Mouse (Mus musculus) retina, postnatal 1 day (tissue): ENCODE measurements at regions not wholly inside any gene's neighbourhood (a gene's known extent, or its start where the extent isn't known, plus 50 kb on each side); places are given as distances from the start of the nearest gene placed in this dataset.
A peak's percentile ranks its signal among the peaks of the same experiment; 100 is the strongest.
"Not testable (repeated sequence)": the region's sequence is repeated elsewhere in the genome, so short reads cannot be mapped to it uniquely, and the experiment has no call there.

Experiments
- DNase-seq: peaks from one replicate; pipeline ENCODE4 v3.0.0-alpha.2; 2012

- DNase-seq, result no peak
Measured at GRCm38 (mm10) chr14:54148121-54148520, 105.8 kb downstream of the Dad1 start.

DNA sequence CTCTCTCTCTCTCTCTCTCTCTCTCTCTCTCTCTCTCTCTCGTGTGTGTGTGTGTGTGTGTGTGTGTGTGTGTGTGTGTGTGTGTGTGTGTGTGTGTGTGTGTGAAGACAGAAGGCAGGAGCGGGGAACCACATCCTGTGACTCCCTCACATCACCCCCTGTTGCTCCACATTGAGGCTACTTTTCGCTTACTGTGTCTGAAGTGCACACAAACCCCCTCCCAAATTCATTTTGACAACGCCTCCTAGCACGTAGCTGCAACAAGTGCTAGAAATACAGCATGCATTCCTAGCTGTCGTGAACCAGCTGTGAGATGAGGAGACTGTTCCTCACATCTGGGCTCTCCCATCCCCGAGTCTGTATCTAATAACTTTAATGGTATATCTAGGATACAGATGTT is 106.4 kb downstream of the Dad1 start:
- no peak for DNase-seq

- peak; percentile 36 for DNase-seq
Measured at GRCm38 (mm10) chr14:54145743-54146741, 107.9 kb downstream of the Dad1 start.

DNA sequence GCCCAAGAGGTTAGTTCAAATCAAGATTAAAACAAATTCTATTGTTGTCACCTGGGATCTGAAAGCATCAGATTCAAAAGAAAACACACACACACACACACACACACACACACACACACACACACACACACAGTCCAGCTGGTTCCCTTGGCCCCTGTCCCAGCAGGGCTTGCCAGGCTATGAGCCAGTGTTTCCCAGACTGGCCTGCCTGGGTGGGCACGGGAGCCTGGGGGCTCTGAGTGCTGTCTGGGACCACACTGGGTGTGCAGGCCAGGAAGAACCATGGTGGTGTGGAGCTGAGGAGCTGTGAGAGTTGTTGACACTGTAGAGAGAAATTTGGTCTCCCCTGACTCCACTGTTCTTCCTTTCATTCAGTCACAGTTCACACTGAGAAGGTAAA is 110.1 kb downstream of the Dad1 start:
- DNase-seq, result peak; percentile 17

- no peak for DNase-seq
Measured at GRCm38 (mm10) chr14:54138288-54138687, 115.6 kb downstream of the Dad1 start.

DNA sequence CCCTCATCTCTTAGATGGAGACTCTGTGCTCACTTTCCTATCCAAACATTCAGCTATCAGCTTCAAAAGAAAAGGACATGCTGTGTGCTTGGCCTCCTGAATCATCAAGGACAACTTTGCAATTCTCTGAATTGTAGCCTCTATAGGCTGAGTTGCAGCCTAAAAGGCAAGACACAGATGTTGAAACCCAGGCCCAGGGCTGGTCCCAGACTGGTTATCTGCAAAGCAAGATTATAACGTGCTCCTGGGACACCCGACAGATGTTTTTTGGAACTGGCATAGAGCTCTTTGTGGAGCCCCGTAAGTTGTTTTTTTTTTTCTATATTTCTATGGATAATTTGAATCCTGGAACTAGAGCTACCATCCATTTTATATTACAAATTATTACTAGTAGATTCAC is 117.4 kb downstream of the Dad1 start:
- no peak for DNase-seq

DNA sequence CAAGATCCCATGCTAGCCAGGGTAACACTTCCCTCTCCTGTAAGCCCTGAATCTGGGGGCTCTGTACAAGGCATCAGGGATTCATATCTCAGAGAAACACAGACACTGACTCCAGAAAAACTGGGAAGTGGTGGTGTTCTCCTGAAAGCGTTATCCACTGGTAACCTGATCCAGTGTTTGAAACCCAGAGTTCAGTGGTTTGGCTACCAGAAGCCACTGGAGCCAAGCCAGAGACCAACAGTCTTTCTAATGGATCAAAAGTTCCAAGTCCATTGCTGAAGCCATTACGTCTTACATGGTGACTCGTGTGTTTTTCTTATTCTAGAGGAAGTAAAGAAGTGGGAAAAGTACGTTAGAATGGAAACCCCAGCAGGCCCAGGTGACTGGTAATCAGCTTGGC is 125.6 kb downstream of the Dad1 start:
- DNase-seq, result no peak

- DNase-seq, result no peak
Measured at GRCm38 (mm10) chr14:54125510-54125909, 128.4 kb downstream of the Dad1 start.

- DNase-seq, result no peak
Measured at GRCm38 (mm10) chr14:54121973-54122372, 131.9 kb downstream of the Dad1 start.

- DNase-seq, result no peak
Measured at GRCm38 (mm10) chr14:54121340-54121739, 132.6 kb downstream of the Dad1 start.

DNA sequence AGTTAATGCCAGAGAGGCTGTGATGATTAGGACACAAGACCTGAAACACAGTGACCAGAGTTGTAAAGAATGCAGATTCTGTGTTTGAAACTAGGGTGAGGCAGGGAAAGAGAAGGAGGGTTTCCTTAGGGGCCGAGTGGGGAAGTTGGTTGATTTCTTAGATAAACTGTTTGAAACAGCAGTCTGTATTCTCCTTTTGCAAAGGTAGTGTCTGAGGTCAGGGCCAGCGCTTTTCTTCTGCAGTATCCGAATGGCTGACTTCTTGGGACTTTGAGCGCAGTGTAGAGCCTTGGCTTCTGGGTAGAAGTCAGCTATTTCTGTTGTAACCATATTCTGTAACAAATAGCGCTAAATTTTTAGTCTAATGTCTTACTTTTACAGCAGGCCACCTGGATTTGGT is 133.7 kb downstream of the Dad1 start:
- no peak for DNase-seq

- not testable (repeated sequence) for DNase-seq
Measured at GRCm38 (mm10) chr14:54117607-54118006, 136.3 kb downstream of the Dad1 start.

- peak; percentile 71 for DNase-seq
Measured at GRCm38 (mm10) chr14:54113216-54113615, 140.7 kb downstream of the Dad1 start.

GRCm38 (mm10) chr14:54110971-54111370 is 142.9 kb downstream of the Dad1 start:
- DNase-seq, result no peak

DNA sequence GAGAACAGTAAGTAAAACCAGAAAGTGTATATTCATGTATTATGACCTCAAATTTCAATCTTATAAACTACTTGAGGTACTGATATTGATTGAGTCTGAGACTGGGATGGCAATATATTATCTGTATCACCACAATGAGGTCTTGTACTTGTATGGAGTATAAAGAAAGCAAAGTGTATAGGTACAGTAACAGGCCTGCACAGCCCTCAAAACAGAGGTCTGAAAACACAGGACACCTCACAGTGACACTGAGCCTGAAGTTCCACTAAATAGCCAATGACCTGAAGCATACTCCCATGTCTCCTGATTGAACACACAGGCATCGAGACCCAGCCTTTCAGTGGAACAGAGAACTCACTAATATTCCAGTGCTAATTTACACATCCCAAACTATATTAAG is 144.8 kb downstream of the Dad1 start:
- DNase-seq, result no peak

- peak; percentile 65 for DNase-seq
Measured at GRCm38 (mm10) chr14:54108311-54109074, 145.4 kb downstream of the Dad1 start.

DNA sequence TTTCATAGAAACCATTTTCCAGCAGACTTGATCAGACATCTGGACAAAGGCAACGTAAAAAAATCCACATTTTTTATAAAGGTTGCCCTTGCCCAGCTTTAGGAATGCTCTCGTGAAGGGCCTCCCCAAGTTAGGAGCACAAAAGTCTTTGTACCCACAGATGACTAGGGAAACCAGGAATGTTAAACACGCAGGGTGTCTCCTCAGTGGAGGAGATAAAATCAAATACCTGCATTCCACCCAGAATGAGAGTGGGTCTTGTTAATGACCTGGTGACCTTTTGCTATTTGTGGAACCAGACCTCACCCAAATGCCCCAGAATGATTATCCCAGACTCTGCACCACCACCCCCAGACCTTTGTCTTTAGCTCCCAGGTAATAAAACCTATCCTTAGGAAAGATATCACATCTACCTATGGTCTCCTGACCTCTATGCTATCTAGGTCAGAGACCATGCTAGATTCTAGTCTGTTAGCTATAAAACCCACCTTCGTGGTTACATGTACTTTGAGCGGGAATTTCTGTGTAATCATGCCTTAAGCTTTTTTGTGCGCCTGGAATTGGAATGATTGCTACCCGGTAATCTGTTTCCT is 146.6 kb downstream of the Dad1 start:
- DNase-seq, result no peak

DNA sequence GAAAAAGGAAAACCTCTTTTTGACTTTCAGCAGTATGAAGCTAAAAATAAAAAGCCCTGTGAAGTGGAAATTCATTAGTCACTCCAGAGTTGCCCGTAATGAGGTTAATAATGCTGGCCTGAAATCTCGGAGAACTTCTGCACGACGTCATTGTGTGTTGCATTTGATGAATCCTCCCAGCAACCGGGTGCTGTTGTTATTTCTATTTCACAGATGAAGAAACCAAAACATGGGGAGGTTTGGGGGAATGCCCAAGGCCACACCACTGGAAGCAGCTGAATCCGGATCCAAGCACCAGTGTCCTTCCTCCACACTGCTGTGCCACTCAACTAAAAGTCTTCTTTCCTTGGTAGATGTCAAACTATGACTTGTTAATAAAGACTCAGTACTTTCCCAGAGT is 149.7 kb downstream of the Dad1 start:
- DNase-seq, result peak; percentile 44

DNA sequence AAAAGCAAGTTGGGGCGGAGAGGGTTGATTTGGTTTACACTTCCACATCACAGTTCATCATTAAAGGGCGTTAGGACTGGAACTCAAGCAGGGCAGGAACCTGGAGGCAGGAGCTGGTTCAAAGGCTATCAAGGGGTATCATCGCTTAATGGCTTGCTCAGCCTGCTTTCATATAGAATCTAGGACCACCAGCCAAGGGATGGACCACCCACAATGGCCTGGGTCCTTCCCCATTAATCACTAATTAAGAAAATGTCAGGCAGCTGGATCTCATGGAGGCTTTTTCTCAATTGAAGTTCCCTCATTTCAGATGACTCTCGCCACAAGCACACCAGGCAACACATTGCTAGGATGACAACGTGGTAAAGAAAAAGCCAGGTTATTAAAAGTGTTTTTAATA is 150.4 kb downstream of the Dad1 start:
- peak; percentile 78 for DNase-seq

GRCm38 (mm10) chr14:54103115-54103514 is 150.8 kb downstream of the Dad1 start:
- no peak for DNase-seq

GRCm38 (mm10) chr14:54101775-54102174 is 152.1 kb downstream of the Dad1 start:
- DNase-seq, result no peak

- DNase-seq, result no peak
Measured at GRCm38 (mm10) chr14:54099360-54099759, 154.5 kb downstream of the Dad1 start.

DNA sequence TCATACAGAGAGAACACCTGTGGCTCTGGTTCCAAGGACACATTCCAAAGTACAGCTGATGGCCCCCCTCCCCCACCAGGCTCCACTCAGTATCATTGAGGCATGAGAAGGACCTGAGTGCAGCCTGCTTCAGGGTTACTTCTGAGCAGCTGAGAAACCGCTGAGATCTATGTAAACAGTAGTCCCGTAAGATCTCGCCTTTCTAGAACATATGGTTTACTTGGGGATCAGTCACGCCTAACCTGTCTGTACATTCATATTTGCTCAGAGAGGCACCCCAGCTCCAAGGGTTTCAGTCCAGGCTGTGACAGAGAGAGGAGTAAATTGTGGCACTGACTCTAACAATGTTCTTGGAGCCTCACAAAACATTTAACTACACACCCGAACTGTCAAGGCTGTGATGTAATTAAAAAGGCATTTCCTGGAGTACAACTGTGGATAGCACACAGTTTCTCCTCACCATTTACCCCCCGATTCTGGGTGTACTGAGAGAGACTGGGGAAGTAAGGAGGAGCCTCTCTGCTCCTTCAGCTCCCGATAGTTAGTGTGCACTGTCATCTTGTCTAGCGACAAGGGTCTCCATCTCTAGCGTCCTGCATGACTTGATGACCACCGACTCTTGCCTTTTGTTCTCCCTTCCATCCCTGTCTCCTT is 155.7 kb downstream of the Dad1 start:
- no peak for DNase-seq
